Mouse (Mus musculus) spleen, adult 2 months (tissue): ENCODE data around the gene Arhgef12.

ENCODE experiments used
- CTCF ChIP-seq: fragments of 200-500 bp; IDR thresholded peaks from 2 replicates; pipeline ENCODE4 v1.5.1; 2011; ENCODE audit warnings: mild to moderate bottlenecking, inconsistent platforms; ENCODE audit not compliant: insufficient read depth, insufficient read length, insufficient replicate concordance; ENCODE audit errors: extremely low read depth
- POLR2A ChIP-seq: fragments of 200-500 bp; IDR thresholded peaks from 2 replicates; pipeline ENCODE4 v1.6.1; 2011; ENCODE audit warnings: low read depth, low read length, inconsistent platforms

- TF ChIP-seq CTCF, result no peak
- TF ChIP-seq POLR2A, result no peak
These were observed 32.4 kb downstream of the Arhgef12 start for GRCm38 (mm10) chr9:43074611-43075010.
